Mouse (Mus musculus): ENCODE measurements at regions not wholly inside any gene's neighbourhood (a gene's known extent, or its start where the extent isn't known, plus 50 kb on each side); places are given as distances from the start of the nearest gene placed in this dataset.
"Not testable (repeated sequence)": the region's sequence is repeated elsewhere in the genome, so short reads cannot be mapped to it uniquely, and the experiment has no call there.

DNA sequence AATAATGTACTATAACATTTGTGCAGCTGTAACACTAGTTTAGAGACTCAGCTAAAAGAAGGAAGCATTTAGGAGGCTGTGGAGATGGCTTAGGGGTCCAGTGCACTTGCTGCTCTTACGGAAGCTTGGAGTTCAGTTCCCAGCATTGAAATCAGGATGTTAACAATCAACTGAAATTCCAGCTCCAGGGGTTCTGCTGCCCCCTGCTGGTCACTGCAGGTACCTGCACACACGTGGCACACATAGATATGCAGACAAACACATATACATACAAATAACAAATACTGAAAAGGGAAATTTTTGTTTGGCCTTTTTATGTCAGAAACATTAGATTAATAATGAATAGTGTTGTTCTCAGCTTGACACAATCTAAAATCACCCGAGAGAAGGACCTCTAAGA, 322.5 kb downstream of the Ajap1 start:
- in situ Hi-C loops (cut with MboI, MseI): no loop called here

DNA sequence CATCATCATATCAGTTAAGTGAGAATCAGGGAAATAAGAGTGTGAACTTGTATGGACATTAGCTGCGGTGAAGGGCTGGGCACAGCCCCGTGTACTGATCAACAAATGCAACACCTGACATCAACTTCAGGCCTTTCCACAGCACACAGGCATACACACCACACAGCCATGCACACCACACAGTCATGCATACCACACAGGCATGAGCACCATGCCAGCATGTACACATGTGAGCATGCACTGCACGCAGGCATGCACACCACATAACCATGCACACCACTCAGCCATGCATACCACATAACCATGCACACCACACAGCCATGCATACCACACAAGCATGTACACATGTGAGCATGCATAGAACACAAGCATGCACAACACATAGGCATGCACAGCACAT, 325.0 kb downstream of the Ajap1 start:
- in situ Hi-C loops (cut with MboI, MseI): no loop called here

DNA sequence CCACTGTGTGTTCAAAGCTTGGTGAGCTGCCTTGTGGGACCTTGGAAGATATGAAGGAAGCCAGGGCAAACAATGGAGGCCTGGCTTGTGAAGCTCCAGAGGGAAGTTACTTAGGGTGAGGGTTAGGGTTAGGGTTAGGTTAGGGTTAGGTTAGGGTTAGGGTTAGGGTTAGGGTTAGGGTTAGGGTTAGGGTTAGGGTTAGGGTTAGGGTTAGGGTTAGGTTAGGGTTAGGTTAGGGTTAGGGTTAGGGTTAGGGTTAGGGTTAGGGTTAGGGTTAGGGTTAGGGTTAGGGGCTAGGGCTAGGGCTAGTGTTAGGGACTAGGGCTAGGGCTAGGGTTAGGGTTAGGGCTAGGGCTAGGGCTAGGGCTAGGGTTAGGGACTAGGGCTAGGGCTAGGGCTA, 329.7 kb downstream of the Ajap1 start:
- in situ Hi-C loops (cut with MboI, MseI): not testable (repeated sequence)

DNA sequence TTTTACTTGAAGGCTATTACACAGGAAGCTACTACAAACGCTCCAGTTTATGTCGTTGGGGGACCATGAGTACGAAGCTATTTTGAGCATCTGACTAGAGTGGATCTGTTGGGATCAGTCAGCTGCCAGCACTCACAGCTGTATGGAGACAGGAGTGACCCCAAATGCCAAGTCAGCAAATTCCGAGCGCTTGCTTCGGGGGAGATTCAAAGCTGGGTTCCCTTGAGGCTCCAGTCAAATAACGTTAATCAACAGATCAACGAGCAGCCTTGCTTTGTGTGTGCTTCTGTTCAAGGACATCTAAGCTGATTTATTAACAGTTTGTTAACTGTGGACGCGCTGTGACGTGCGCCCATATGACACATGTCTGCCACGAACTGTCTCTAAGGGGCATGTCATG, 349.5 kb downstream of the Ajap1 start:
- in situ Hi-C loops (cut with MboI, MseI): no loop called here

DNA sequence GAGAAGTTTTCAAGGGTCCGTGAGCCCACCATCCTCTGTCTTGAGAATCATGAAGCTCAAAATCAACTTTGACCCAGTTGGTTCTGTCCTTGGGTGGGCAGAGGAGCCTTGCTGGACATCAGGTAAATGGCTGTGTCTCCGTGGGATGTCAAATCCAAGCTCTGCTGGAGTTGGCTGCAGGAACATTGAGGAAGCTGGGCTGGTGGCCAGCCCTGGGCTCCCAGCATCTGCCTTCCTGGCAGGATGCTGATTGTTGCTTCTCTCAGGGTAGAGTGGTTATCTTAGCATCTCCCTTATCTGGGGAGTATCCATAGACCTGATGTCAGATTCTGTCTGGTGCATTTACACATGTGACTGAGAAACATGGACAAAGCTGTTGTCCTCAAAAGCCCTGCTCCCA, 353.3 kb downstream of the Ajap1 start:
- in situ Hi-C loops (cut with MboI, MseI): no loop called here

DNA sequence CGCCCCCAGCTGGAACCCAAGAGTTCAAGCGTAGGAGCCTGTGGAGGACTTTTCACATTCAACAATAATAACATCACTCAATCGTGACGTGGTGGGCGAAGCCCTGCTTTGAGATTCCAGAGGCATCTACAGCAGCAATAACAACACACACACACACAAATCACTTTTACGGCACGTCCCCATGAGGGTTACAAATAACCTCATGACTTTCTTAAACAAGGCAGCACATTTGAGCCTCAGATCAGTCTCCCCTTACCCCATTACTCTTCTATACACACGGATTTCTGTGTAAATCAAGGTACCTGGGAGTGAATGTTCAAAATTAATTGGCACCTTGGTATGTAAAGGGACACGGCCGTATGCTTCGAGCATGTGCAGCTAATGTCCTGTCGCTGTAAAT, 354.4 kb downstream of the Ajap1 start:
- in situ Hi-C loops (cut with MboI, MseI): no loop called here

DNA sequence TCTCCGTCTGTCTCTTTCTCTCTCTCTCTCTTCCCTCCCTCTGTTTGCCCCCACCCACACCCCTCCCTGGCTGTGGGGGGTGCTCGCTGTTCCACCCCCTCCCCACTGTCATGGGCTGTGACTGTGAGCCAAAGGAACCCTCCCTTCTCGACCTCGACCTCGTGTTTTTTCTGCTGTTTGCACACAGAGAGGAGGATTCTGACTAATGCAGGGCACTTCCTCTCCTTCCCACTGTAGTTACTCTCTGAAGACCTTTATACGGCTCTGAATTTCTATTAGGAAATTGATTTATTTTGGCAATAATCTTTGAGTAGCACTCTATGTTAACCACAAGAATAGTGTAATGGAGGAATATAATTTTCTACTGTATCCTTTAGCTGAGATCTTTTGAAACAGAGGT, 362.1 kb downstream of the Ajap1 start:
- in situ Hi-C loops (cut with MboI, MseI): no loop called here

DNA sequence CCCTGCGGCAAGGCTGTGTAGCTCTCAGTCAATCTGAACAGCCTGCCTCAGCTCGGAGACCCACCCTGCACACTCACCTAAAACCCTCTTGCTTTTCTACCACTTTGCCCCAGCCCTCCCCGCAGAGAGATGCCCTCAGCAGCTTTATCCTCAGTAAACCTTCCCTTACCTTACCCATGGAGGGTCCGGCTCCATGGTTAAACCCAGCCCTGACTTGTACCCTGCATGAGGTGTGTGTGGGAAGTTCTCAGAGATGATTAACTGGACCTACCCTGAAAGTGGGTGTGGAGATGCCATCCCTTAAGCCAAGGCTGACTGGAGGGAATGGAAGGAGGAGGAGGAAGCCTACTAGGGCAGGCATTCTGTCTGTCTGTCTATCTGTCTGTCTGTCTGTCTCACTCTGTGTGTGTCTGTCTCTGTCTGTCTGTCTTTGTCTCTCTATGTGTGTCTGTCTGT, 362.9 kb downstream of the Ajap1 start:
- in situ Hi-C loops (cut with MboI, MseI): no loop called here

DNA sequence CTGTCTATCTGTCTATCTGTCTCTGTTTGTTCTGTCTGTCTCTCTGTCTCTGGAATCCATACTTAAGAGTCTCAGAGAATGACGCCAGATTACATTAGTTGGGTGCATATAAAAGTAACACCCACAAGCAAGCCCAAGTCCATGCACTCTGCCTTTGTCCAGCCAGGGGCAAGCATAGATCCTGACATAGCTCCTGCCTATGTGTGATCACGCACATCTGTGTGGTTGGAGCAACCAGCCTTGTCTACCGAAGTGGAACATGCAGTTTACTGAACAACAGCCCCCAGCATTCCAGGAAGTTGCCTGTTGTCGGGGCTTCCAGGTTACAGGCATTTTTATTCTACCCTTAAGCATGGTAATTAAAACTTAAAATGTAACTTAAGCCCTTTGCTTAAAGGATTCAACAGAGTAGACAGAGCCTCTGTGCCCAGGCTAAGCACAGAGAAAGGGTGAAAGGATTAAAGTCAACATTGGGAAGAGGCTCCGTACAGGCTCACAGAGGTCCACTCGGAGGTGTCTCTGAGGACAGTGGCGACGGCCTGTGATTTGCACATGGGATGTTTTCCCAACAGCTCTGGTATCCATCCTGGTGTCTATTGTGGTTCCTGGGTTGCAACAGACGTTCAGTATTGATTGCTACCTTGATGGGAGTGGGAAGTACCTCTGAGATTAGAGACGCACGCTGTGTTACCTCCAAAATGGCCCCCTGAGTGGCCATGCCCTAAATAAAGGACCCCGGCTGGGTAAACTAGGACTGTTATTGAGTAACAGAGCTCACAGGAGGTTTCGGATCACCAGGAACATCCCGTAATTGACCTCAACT, 363.6 kb downstream of the Ajap1 start:
- in situ Hi-C loops (cut with MboI, MseI): no loop called here

DNA sequence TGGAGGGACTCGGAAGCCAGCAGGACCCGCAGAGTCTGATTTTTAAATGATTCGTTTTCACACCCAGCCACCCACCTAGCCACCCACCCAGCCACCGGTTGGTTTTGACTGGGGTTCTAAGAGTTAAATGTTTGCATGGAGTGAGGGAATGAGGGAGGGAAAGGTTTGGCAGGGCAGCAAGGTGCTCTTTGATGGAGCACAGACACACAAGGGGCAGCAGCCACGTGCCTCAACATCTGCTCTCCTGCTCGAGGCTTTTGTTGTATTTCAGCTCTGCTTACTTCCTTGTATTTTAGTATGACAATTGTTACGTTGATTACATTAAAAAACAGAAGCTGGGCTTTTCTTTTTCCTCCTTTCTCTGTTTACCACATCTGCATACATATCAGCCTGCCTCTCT, 367.6 kb downstream of the Ajap1 start:
- in situ Hi-C loops (cut with MboI, MseI): no loop called here

DNA sequence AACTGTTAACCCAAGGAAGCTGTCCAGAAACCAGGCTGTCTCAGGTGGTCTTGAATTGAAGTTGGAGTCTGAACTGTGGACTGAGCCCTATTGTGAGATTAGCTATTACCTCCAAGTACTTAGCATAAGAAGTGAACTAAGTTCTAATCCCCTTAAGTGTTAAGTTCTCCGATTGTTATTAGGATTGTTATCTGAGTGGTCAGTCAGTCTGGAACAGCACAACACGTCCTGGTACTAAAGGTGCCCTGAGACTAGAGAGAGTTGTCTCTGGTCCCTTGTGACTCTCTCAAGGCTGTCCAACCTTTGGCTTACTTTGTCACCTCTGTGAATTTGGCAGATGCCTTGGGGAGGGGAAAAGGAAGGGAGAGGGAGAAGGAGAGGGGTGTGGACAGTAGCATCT, 369.0 kb downstream of the Ajap1 start:
- in situ Hi-C loops (cut with MboI, MseI): no loop called here

DNA sequence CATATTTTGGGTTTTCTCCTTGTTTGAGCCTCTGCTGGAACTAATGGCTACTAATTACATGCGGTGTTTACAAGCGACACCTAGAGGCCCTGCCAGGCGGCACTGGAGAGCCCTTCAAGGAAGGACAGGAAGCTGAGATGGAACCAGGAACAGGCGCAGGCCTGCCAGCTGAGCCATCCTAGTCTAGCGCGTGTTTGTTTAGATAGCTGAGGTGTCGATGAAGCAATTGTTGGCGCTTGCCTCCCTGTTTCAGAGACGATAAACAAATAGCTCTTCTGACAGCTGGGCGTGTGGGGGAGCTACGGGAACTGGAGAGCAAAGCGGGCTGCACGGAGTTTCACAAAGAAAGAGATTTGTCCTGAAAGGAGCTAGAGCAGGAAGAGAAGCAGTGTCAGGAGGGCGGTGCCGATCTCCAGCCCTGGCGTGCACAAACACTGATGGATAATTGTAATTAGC, 372.3 kb downstream of the Ajap1 start:
- in situ Hi-C loops (cut with MboI, MseI): no loop called here

DNA sequence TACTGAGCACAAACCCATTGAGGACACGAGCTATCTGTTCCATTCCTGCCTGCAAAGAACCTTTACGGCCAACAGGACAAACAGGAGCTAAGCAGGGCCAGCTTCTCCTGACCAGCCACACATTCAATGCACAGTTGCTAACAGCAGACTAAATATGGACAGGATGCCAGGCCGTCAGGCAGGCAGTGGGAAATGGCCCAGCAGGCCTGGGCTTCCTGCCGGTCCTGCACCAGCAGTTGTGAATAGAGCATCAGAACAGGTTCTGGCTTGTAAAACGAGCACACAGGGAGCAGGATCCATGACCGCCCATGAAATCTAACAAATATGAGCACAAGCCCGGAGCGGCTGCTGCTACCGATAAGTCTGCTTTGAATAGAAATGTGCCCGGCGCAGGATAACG, 384.0 kb downstream of the Ajap1 start:
- in situ Hi-C loops (cut with MboI, MseI): no loop called here

DNA sequence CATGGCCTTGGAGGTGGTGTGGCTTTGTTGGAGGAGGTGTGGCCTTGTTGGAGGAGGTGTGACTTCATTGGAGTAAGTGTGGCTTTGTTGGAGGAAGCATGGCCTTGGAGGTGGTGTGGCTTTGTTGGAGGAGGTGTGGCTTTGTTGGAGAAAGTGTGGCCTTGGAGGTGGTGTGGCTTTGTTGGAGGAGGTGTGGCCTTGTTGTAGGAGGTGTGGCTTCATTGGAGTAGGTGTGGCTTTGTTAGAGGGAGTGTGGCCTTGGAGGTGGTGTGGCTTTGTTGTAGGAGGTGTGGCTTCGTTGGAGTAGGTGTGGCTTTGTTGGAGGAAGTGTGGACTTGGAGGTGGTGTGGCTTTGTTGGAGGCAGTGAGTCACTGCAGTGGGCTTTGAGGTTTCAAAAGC, 385.0 kb downstream of the Ajap1 start:
- in situ Hi-C loops (cut with MboI, MseI): no loop called here

DNA sequence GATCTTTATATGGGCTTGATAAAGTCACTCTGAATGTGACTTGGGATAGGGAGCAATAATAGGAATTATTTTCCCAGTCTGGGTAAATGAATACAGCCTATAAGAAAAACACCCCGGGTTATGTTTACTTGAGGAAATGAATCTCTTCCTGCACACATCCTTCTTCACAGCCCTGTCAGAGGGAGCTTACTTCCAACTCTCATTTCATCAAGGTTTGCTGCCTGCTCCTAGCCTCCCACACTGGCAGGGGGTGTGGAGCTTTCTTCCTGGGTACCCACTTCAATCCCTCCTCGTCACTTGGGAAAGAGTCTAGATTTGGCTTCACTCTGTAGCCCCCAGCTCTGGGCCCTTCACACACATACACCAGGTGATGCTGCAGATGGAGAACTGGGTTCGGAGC, 389.5 kb downstream of the Ajap1 start:
- in situ Hi-C loops (cut with MboI, MseI): no loop called here

DNA sequence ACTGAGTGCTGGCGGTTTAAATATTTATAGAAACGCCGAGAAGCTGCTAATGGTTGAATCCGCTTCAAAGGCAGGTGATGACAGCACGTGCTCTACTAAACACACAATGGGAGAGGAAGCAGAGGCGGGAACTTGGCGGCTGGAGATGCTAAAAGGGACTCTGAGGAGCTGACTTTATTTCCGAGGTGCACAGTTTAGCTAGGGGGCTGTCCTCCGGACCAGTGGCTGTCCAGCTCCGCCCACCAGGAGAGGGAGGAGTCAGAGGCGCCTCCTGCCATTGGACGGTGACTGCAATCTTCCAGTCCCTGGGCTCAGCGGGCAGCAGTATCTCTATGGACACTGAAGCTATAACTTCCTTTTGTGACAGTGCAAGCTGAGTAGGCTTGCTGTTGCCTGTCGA, 400.4 kb downstream of the Ajap1 start:
- in situ Hi-C loops (cut with MboI, MseI): no loop called here

DNA sequence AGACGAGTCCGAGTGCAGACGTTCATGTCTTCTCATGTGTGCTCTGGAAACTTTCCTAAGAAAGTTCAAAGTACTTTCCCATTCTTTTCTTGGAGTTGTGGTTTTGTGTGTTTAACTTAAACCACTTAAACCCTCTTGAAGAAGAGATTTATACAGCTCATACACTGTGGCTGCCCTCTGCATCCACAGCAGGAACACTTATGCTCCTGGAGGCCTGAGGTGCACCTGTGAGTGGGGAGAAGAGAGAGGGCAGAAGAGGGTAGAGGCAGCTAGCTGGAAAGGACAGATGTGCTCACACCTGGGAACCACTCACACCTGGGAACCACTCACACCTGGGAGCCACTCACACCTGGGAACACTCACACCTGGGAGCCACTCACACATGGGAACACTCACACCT, 408.0 kb downstream of the Ajap1 start:
- in situ Hi-C loops (cut with MboI, MseI): no loop called here

DNA sequence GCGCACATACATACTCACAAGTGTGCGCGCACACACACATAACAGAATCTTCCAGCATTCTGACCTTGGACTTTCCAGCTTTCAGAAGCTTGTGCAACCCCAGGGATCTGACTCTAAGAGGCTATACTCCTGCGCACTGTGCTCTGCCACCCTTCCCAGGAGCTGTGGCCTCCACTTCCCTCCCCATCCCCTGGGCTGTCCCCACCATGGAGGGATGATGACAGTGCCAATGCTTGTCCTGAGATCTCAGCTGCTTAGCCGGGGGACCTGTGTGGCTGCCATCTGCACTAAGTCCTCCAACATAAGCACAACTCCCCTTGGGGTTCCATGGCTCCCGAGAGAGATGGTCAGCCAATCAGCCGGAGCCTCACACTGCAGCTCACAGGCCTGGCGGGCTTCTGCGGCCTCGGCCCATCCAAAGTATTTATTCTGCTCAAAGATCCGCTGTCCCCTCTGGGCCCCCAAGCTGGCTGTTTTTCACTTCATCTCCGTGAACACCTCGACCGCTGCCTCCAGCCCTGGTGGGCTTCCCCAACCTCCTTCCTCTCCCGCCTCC, 412.3 kb downstream of the Ajap1 start:
- in situ Hi-C loops (cut with MboI, MseI): no loop called here

DNA sequence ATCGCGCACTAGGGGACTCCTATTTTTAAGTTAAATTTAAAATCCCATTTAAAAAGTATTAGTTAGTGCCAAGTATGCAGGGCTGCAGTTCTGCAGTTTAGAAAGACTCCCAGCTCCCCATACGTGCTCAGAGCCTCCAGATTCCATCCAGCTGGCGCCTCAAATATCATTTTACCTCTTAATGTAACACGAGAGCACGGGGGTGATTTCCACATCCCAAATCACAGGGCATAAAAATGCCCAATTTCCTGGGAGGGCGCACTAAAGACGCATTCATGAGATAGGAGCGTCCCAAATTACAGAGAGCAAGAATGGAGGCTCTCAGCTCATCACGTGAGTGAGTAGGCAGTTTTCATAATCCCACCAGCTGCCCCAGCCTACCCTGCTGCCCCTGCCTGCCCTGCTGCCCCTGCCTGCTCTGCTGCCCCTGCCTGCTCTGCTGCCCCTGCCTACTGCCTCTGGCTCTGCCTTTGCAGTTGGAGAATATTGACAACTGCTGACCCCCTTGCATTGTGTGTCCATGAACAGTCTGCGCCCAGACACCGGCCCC, 414.1 kb downstream of the Ajap1 start:
- in situ Hi-C loops (cut with MboI, MseI): no loop called here

DNA sequence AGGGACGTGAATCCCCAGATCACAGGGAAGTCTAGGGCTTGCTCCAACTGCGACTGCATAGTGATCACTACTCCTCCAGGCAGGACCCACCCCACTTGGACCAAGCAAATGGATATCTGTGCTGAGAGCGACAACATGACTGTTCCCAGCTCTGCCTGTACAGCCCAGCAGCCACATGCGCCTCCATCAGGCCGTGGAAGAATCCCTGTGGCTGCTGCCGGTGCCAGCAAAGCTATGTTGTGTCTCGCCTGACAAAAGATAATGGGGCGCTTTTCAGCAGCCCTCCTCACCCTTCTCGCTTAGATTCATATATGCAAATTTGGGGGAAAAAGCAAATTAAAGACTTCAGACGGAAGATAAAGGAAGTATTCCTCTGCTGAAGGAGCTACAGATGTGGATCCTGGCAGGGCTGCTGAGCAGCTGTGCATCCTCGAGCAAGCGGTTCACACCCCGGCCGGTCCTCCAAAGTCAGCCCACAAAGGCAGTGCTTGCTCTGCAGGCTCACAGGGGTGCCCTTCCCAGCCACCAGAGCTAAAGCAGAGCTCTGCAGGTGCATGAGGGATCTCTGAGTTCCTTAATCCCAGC, 418.5 kb downstream of the Ajap1 start:
- in situ Hi-C loops (cut with MboI, MseI): no loop called here

DNA sequence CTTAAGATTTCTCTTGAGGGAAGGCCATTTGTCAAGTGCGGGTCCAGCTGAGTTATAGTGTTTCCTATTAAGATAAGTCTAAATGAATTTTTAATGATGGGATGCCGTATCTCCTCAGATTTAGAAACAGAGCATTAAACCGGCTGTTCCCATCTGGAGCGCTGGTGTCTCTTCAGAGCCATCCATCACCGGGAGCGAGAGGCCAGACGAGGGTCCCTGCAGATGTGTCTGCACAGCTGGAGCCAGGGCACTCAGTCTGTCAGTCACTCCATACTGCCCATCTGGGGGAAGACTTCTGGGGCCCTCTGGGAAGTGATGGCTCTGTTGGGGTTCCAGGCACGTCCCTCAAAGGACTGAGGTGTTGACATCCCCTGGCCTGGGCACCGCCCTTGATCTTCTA, 419.2 kb downstream of the Ajap1 start:
- in situ Hi-C loops (cut with MboI, MseI): no loop called here

DNA sequence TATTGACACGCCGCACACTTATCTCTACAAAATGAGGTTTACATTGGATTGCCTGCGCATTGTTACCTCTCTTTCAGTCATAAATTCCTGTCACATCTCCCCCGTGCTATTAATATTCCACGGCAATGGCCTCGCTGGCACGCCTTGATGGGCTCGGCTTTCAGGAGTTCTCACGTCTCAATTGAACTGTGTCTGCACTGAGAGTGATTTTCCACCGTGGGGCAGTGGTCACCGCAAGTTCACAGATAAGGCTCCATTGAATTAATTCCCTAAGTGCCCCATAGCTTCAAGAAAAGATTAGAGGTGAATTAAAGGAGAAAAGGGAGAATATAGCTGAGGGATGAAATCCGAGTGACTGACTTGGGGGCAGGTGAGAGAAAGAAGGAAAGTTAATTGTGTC, 424.5 kb downstream of the Ajap1 start:
- in situ Hi-C loops (cut with MboI, MseI): no loop called here

DNA sequence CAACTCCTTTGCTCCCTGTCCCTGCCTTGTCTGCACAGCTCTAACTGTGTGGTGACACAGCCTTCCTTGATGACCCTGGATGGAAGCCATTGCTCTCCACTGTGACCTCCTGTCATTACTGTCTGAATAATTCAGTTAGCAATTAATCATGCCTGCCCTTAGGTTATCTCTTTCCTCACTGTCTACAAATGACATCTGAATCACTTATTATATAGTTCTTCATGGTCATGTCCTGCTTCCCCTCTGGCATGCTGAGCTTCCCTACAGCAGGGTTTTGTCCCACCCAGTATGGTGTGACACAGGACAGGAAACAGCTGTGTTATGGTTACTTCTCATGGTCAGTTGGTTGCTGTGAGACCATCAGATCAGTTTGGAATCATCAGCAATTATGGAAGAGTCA, 458.9 kb downstream of the Ajap1 start:
- in situ Hi-C loops (cut with MboI, MseI): no loop called here

Measured in T-helper 2 cell (primary cell).